Mouse (Mus musculus): ENCODE measurements around the gene Mutyh. TPM values are rescaled to one million over a fixed set of nuclear protein-coding genes. Genes with fewer than 3 reads are reported as not detected.
"Not testable (repeated sequence)": the region's sequence is repeated elsewhere in the genome, so short reads cannot be mapped to it uniquely, and the experiment has no call there.

The Mutyh gene
- total RNA-seq, 1 experiment from 2014 or later, result 9.0 TPM

- DNase-seq, result peak; percentile 79
Measured at GRCm38 (mm10) chr4:116820902-116821693, 13.6 kb downstream of the Mutyh start.

- DNase-seq, result no peak
Measured at GRCm38 (mm10) chr4:116821694-116822016, 14.1 kb downstream of the Mutyh start, which contains the start of gene Hpdl. Gene Hpdl (minus strand): TSS chr4:116821707.

DNA sequence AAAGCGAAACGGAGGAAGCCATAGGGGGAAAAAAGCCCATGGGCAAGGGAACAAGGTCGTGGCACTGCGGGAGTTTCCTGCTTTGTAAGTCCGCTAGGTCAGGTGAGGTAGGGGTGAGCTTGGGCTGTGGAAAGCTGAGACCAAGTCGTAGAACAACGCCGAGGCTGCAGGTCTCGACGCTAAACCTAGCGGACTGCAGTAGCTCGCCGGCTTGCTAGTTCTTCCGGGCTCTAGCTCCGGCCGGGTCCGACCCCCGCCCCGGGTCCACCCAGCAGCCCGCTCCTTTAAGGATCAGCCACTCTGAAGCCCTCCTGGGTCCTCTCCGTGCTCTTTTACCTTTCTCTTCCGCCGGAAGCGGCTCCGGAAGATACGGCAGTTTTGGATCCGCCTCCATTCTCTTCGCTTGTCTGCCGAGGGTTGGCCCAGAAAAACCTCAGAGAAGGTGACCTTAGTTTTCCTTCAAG, 17.1 kb downstream of the Mutyh start:
- DNase-seq, result peak; percentile 70

DNA sequence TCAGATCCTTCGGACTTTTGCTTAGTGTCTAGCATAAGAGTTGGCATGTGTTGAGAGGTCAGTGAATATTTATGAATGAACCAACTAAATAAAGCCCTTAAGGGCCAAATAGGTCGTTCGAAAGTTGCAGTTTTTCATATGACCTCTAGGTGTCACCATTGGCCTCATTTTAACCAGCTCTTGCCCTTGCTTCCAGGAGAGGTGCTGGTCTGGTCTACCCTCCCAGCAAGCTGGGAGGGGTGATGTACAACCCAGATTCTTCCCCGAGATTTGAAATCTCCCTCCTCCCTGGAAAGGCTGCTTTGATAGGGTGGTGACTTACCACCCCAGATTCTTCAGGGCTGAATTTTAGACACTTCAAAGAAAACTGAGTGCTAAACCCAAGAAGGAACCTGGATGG, 20.3 kb downstream of the Mutyh start:
- no peak for DNase-seq

DNA sequence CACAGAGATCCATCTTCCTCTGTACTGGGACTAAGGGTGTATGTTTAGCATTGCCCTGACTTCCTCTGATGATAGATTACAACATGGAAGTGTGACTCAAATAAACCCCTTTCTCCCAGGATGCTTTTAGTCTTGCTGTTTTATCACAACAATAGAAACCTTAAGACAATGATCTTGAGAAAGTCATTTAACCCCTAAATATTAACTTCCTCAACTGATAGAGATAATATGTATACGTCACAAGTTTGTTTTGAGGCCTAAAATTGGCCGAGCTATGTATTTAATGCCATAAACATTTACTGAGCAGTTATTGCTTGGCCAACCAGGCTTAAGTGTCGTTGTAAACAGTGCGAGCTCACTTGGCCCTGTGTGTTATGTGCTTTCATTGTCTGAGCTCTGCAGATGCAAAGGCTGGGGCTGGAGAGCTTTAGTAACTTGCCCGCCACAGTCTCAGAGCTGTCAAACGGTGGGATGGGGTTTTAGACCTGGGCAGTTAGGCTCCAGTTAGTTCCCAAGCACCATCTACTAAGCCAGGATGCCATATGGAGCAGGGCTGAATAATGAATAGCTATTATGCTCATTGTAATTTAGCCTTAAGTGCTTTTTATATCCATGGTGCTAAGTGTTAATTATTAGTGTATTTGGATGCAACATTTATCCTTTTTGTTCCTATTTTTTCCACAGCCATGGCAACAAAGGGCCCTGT, 22.0 kb downstream of the Mutyh start:
- no peak for DNase-seq

GRCm38 (mm10) chr4:116830070-116830368, 22.5 kb downstream of the Mutyh start:
- no peak for DNase-seq

GRCm38 (mm10) chr4:116838999-116839398, 31.5 kb downstream of the Mutyh start:
- no peak for DNase-seq

- DNase-seq, result not testable (repeated sequence)
Measured at GRCm38 (mm10) chr4:116840096-116840495, 32.6 kb downstream of the Mutyh start.

- DNase-seq, result no peak
Measured at GRCm38 (mm10) chr4:116840841-116841240, 33.3 kb downstream of the Mutyh start.

DNA sequence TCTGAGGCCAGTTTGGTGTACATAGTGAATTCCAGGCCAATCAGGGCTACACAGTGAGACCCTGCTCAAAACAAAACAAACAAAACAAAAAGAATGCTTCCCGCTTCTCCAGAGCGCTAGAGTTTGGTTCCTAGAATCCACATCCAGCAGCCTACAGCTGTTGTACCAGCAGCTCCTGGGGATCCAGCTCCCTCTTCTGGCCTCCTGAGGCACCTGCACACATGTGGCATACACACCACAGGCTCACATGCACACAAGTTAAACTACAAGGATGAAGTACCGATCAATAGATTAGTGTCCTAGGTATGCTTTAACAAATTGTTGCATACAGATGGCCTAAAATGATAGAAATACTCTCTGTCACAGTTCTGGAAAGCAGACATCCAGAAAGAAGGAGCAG, 36.8 kb downstream of the Mutyh start:
- no peak for DNase-seq

DNA sequence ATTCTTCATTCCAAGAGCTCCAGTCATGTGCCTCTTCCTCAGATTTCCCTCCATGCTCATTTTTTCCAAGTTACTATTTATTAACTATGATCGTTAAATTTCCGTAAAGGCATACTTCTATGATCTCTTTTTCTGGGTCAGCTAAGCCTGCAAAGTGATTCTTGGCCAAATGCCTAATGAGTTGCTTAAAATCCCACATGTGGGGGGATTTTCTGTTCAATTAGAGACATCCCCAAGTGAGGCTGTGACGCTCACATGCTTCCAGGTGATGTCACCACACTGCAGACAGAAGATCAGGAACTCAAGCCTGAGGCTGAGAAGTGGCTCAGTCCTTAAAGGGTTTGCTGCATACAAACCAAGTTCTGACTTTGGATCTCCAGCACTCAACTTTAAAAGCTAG, 42.4 kb downstream of the Mutyh start:
- DNase-seq, result no peak

GRCm38 (mm10) chr4:116854286-116854685, 46.8 kb downstream of the Mutyh start:
- DNase-seq, result no peak

DNA sequence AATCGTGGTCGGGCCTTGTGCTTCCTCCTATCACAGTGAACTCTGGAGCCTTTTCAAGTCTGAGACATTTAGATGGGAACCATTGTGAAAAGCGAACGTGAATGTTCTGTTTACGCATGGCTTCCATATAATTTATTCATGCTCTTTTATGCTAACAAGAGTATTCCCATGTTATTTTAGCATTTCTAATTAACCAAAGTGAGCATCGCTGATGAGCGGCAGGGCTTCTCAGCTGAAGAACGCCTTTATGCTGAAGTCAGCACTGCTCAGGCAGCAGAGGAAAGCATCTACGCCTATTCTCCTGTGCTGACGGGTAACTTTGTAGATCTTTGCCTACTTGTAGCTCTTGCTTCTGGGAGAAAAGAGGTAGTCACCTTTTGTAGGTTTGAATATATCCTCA, 49.7 kb downstream of the Mutyh start:
- DNase-seq, result no peak

GRCm38 (mm10) chr4:116859711-116860110, 52.2 kb downstream of the Mutyh start:
- DNase-seq, result no peak

- DNase-seq, result no peak
Measured at GRCm38 (mm10) chr4:116862023-116862422, 54.5 kb downstream of the Mutyh start.

Other genes with a start within 250 kb of the Mutyh start
- gene Ccdc17, start 211.1 kb upstream of the Mutyh start, total RNA-seq (2021), result 12.1 and 19.5 TPM in 2 replicates
- 30.9 and 37.1 TPM in 2 replicates for gene Nasp, start 179.8 kb upstream of the Mutyh start, total RNA-seq (2021)
- gene Akr1a1, start 156.0 kb upstream of the Mutyh start, total RNA-seq (2021), result 817 and 927 TPM in 2 replicates
- gene Prdx1, start 122.2 kb upstream of the Mutyh start, total RNA-seq (2021), result 777 and 778 TPM in 2 replicates
- gene Mmachc, start 99.3 kb upstream of the Mutyh start, total RNA-seq (2021), result 29.4 and 32.0 TPM in 2 replicates
- 21.1 and 31.9 TPM in 2 replicates for gene Ccdc163, start 99.2 kb upstream of the Mutyh start, total RNA-seq (2021)
- 4.8 and 9.0 TPM in 2 replicates for gene Tesk2, start 86.8 kb upstream of the Mutyh start, total RNA-seq (2021)
- gene Toe1, start 83 bp upstream of the Mutyh start, total RNA-seq (2021), result 18.1 and 25.1 TPM in 2 replicates
- gene Hpdl, start 14.0 kb downstream of the Mutyh start, total RNA-seq (2021), result 2.7 and 3.6 TPM in 2 replicates
- gene Zswim5, start 69.7 kb downstream of the Mutyh start, total RNA-seq (2021), result 5.0 and 5.1 TPM in 2 replicates
- gene Urod, start 186.7 kb downstream of the Mutyh start, total RNA-seq (2021), result 98.3 and 127 TPM in 2 replicates
- 31.7 and 33.5 TPM in 2 replicates for gene Hectd3, start 187.6 kb downstream of the Mutyh start, total RNA-seq (2021)
- 33.3 and 34.4 TPM in 2 replicates for gene Eif2b3, start 211.7 kb downstream of the Mutyh start, total RNA-seq (2021)